ENCODE assay signal across 8 mouse cellular contexts in genomic region chr14:52279747-52280120, GRCm38 (mm10). TPM values are rescaled to one million over a fixed set of nuclear protein-coding genes. Genes with fewer than 3 reads are reported as not detected.
DNase-seq lines count a peak whose midpoint lies in the region; ATAC-seq and TF ChIP-seq lines count a peak whose summit lies in the region.

No protein-coding gene starts in this region.

- H3K79me2 ChIP-seq in liver, adult 2 months (ENCODE audit: control insufficient read depth, insufficient read depth, low read length), result peaks cover 6% of the 10 kb centered on the region; the same call in 1 of the 2 replicates

- DNase-seq in adrenal gland, postnatal 14 days, result peak; percentile 60
- no peak for DNase-seq in adrenal gland, postnatal 4 days (ENCODE audit: low spot score in 2 of 2)
- no peak for DNase-seq in testis, postnatal 10 days (ENCODE audit: low spot score)
- DNase-seq in liver, adult 2 months (ENCODE audit: extremely low read depth, low read depth, low spot score), result no peak
- peak; percentile 52 for DNase-seq in stomach, postnatal 0 days (ENCODE audit: low spot score)
- no peak for DNase-seq in left cerebral cortex, adult 8-10 months (ENCODE audit: low spot score in 2 of 2)
- no peak for DNase-seq in adrenal gland, adult (ENCODE audit: inconsistent age in 2 of 2, low spot score in 1 of 2)

- no peaks in the 10 kb centered on the region for H3K27me3 ChIP-seq in testis, adult 2 months (ENCODE audit: control insufficient read depth, insufficient read depth, low read length)
- no peaks in the 10 kb centered on the region for H3K27me3 ChIP-seq in liver, adult 2 months (ENCODE audit: control insufficient read depth, insufficient read depth, low read length)
- no peaks in the 10 kb centered on the region for H3K27me3 ChIP-seq in stomach, postnatal 0 days (ENCODE audit: control insufficient read depth, insufficient read depth, low read length)

- under 1% methylated on average over 21 of the region's 21 CpGs for WGBS in liver, adult 2 months
- WGBS in stomach, postnatal 0 days, result 1% methylated on average over 21 of the region's 21 CpGs

- TF ChIP-seq POLR2A in testis, adult 2 months (IDR thresholded peaks at IDR 0.05; ENCODE audit: control insufficient read depth, low read depth, low read length), result no peak
- no peak for TF ChIP-seq POLR2A in liver, adult 2 months (IDR thresholded peaks at IDR 0.05; ENCODE audit: extremely low read depth, insufficient read depth, low read length)

- peak overlapping the region; percentile 95 for H3K27ac ChIP-seq in testis, adult 2 months (ENCODE audit: control insufficient read depth, insufficient read depth, low read depth, low read length)
- peak overlapping the region; percentile 52; the same call in 1 of the 2 replicates for H3K27ac ChIP-seq in liver, adult 2 months (replicated peaks; ENCODE audit: insufficient read depth, low read depth, low read length)
- H3K27ac ChIP-seq in stomach, postnatal 0 days (replicated peaks), result peak overlapping the region; percentile 92

- H3K36me3 ChIP-seq in testis, adult 2 months (ENCODE audit: control insufficient read depth, insufficient read depth, low read length), result no peaks in the 10 kb centered on the region
- 0 out of 2 replicates have a peak, but pooled peaks cover 3% of the 10 kb centered on the region for H3K36me3 ChIP-seq in liver, adult 2 months (ENCODE audit: control insufficient read depth, insufficient read depth, low read length)
- peaks cover 3% of the 10 kb centered on the region; the same call in 1 of the 2 replicates for H3K36me3 ChIP-seq in stomach, postnatal 0 days (ENCODE audit: control insufficient read depth, insufficient read depth, low read length)

- ATAC-seq in stomach, postnatal 0 days (ENCODE audit: low FRiP score, low TSS enrichment), result 0 out of 2 replicates have a peak, but pooled peaks have one; percentile 8

- H3K4me2 ChIP-seq in stomach, postnatal 0 days (replicated peaks; ENCODE audit: low read depth), result peak overlapping the region; percentile 68

- no peaks in the 10 kb centered on the region for H3K9me3 ChIP-seq in stomach, postnatal 0 days (ENCODE audit: control insufficient read depth, low read length)

- H3K9ac ChIP-seq in liver, adult 2 months (ENCODE audit: low read depth, low read length), result peak overlapping the region; percentile 84
- peak overlapping the region; percentile 92 for H3K9ac ChIP-seq in stomach, postnatal 0 days (ENCODE audit: low read length)

- TF ChIP-seq EP300 in stomach, postnatal 0 days (optimal IDR thresholded peaks at IDR 0.05), result peak; percentile 36

- TF ChIP-seq CTCF in testis, adult 2 months (IDR thresholded peaks at IDR 0.05; ENCODE audit: control insufficient read depth, insufficient read depth, insufficient replicate concordance, low read depth, low read length), result no peak
- TF ChIP-seq CTCF in liver, adult 2 months (IDR thresholded peaks at IDR 0.05; ENCODE audit: low read depth, low read length), result no peak
- TF ChIP-seq CTCF in stomach, postnatal 0 days (IDR thresholded peaks at IDR 0.05; ENCODE audit: low read depth), result no peak

- H3K4me1 ChIP-seq in testis, adult 2 months (ENCODE audit: control insufficient read depth, insufficient read depth, low read length), result peaks cover 6% of the 10 kb centered on the region
- peaks cover 9% of the 10 kb centered on the region; the same call in 1 of the 2 replicates for H3K4me1 ChIP-seq in liver, adult 2 months (ENCODE audit: control insufficient read depth, insufficient read depth, low read length)
- no peaks in the 10 kb centered on the region; the same call in 1 of the 2 replicates for H3K4me1 ChIP-seq in stomach, postnatal 0 days (replicated peaks; ENCODE audit: control insufficient read depth, insufficient read depth)

- peak overlapping the region; percentile 96 for H3K4me3 ChIP-seq in testis, adult 2 months (ENCODE audit: control insufficient read depth, low read depth, low read length)
- peak overlapping the region; percentile 82 for H3K4me3 ChIP-seq in liver, adult 2 months (ENCODE audit: insufficient read depth, low read depth, low read length)
- peak overlapping the region; percentile 89 for H3K4me3 ChIP-seq in stomach, postnatal 0 days (ENCODE audit: low read depth, low read length)

RNA-seq across cellular contexts. Expression of gene Rab2b, which starts 0.4 kb away (rescaled TPM):
- total RNA-seq in adrenal gland, postnatal 14 days (2021), result 30.2 and 32.2 TPM in 2 replicates
- 10 to 100 TPM; 38.9 to 39.8 TPM for total RNA-seq in adrenal gland, postnatal 4 days (2021)
- polyA plus RNA-seq in testis, adult 2 months (2012; rRNA removed), result 16.5 and 20.0 TPM in 2 replicates
- 1.3 and 1.7 TPM in 2 replicates for total RNA-seq in liver, adult 2 months (2014; rRNA removed)
- 1.7 and 2.3 TPM in 2 replicates for polyA plus RNA-seq in liver, adult 2 months (2012; rRNA removed)
- 6.9 and 7.3 TPM in 2 replicates for polyA plus RNA-seq in stomach, postnatal 0 days (2015; fragmentation: Nextera tagmentation; extraction: Ambion mirVana)
- 10 to 100 TPM; 34.9 to 41.4 (median 38.6) TPM for total RNA-seq in left cerebral cortex, adult 8-10 months (2022)

RNA-seq across cellular contexts. Expression of gene Tox4, which starts 0.8 kb away (rescaled TPM):
- 42.7 and 46.9 TPM in 2 replicates for total RNA-seq in adrenal gland, postnatal 14 days (2021)
- total RNA-seq in adrenal gland, postnatal 4 days (2021), result 10 to 100 TPM; 61.8 to 62.0 TPM
- polyA plus RNA-seq in testis, adult 2 months (2012; rRNA removed), result 41.5 and 47.3 TPM in 2 replicates
- 13.0 and 14.6 TPM in 2 replicates for total RNA-seq in liver, adult 2 months (2014; rRNA removed)
- polyA plus RNA-seq in liver, adult 2 months (2012; rRNA removed), result 20.1 and 21.1 TPM in 2 replicates
- 21.5 and 22.9 TPM in 2 replicates for polyA plus RNA-seq in stomach, postnatal 0 days (2015; fragmentation: Nextera tagmentation; extraction: Ambion mirVana)
- total RNA-seq in left cerebral cortex, adult 8-10 months (2022), result 10 to 100 TPM; 57.5 to 72.6 (median 62.7) TPM

RNA-seq across cellular contexts. Expression of gene Chd8, which starts 22.2 kb away (rescaled TPM):
- 88.4 and 93.0 TPM in 2 replicates for total RNA-seq in adrenal gland, postnatal 14 days (2021)
- total RNA-seq in adrenal gland, postnatal 4 days (2021), result 100 to 1,000 TPM; 153 to 165 TPM
- 16.4 and 17.5 TPM in 2 replicates for polyA plus RNA-seq in testis, adult 2 months (2012; rRNA removed)
- total RNA-seq in liver, adult 2 months (2014; rRNA removed), result 20.4 and 22.7 TPM in 2 replicates
- 9.6 and 13.7 TPM in 2 replicates for polyA plus RNA-seq in liver, adult 2 months (2012; rRNA removed)
- 12.6 and 14.2 TPM in 2 replicates for polyA plus RNA-seq in stomach, postnatal 0 days (2015; fragmentation: Nextera tagmentation; extraction: Ambion mirVana)
- total RNA-seq in left cerebral cortex, adult 8-10 months (2022), result 100 to 1,000 TPM; 103 to 130 (median 111) TPM

RNA-seq across cellular contexts. Expression of gene Mettl3, which starts 25.2 kb away (rescaled TPM):
- total RNA-seq in adrenal gland, postnatal 14 days (2021), result 31.4 and 41.7 TPM in 2 replicates
- total RNA-seq in adrenal gland, postnatal 4 days (2021), result 10 to 100 TPM; 32.0 to 41.9 TPM
- 7.8 and 9.6 TPM in 2 replicates for polyA plus RNA-seq in testis, adult 2 months (2012; rRNA removed)
- total RNA-seq in liver, adult 2 months (2014; rRNA removed), result 11.4 and 12.7 TPM in 2 replicates
- 7.2 and 8.6 TPM in 2 replicates for polyA plus RNA-seq in liver, adult 2 months (2012; rRNA removed)
- polyA plus RNA-seq in stomach, postnatal 0 days (2015; fragmentation: Nextera tagmentation; extraction: Ambion mirVana), result 13.7 and 15.9 TPM in 2 replicates
- 10 to 100 TPM; 30.0 to 35.0 (median 32.4) TPM for total RNA-seq in left cerebral cortex, adult 8-10 months (2022)

RNA-seq across cellular contexts. Expression of gene Sall2, which starts 48.8 kb away (rescaled TPM):
- 7.3 and 9.6 TPM in 2 replicates for total RNA-seq in adrenal gland, postnatal 14 days (2021)
- 10 to 100 TPM; 17.0 to 20.1 TPM for total RNA-seq in adrenal gland, postnatal 4 days (2021)
- polyA plus RNA-seq in testis, adult 2 months (2012; rRNA removed), result 0.55 and 0.56 TPM in 2 replicates
- 0.74 and 0.94 TPM in 2 replicates for total RNA-seq in liver, adult 2 months (2014; rRNA removed)
- 0.80 and 1.4 TPM in 2 replicates for polyA plus RNA-seq in liver, adult 2 months (2012; rRNA removed)
- polyA plus RNA-seq in stomach, postnatal 0 days (2015; fragmentation: Nextera tagmentation; extraction: Ambion mirVana), result 1.9 and 2.1 TPM in 2 replicates
- 10 to 100 TPM; 36.6 to 43.7 (median 40.9) TPM for total RNA-seq in left cerebral cortex, adult 8-10 months (2022)

Comparison
In these comparisons a context has a peak if more than half of its experiments do, and no peak if none do; other contexts are left out.
1. DNase-seq: peak in adrenal gland, postnatal 14 days (single experiment) and stomach, postnatal 0 days (single experiment); none in adrenal gland, postnatal 4 days (0 of 2), testis, postnatal 10 days (single experiment), liver, adult 2 months (single experiment), left cerebral cortex, adult 8-10 months (0 of 2) and adrenal gland, adult (0 of 2).
2. RNA of gene Rab2b, which starts 0.4 kb away (total RNA-seq): 38.9 to 39.8 TPM in adrenal gland, postnatal 4 days, 34.9 to 41.4 TPM in left cerebral cortex, adult 8-10 months and 30.2 to 32.2 TPM in adrenal gland, postnatal 14 days; 1.3 to 1.7 TPM in liver, adult 2 months; every median in the first group is over 10 times any median in the second.
3. Peak in every context shown above with its lines, with median percentiles within 50 percentile points of each other: H3K27ac ChIP-seq and H3K4me3 ChIP-seq.